Mouse (Mus musculus) naive thymus-derived CD4-positive, alpha-beta T cell, adult 5 months (primary cell): ENCODE measurements around the gene Nr1i2. TPM values are rescaled to one million over a fixed set of nuclear protein-coding genes. Genes with fewer than 3 reads are reported as not detected.

Experiments used
- polyA plus RNA-seq: library from polyadenylated mRNA; unstranded; fragments of 100-300 nt; shearing (Covaris generic); gene quantifications from one replicate; pipeline ENCODE4 v1.2.1, GENCODE M21; 2017

Gene Nr1i2
- not detected for polyA plus RNA-seq

GRCm38 (mm10) chr16:38294685-38295348, at the start of gene Nr1i2:
Gene Nr1i2, minus strand, starts transcription at chr16:38294824.

GRCm38 (mm10) chr16:38341396-38342324, 47.0 kb upstream of the Nr1i2 start, which contains the start of gene Maats1:
Gene Maats1, minus strand, starts transcription at chr16:38342143.

Other genes starting within 250 kb of the Nr1i2 start
- 93.3 TPM for gene Gsk3b, start 205.8 kb downstream of the Nr1i2 start, polyA plus RNA-seq
- gene Maats1, start 47.3 kb upstream of the Nr1i2 start, polyA plus RNA-seq = not detected
- 77.7 TPM for gene Cox17, start 52.2 kb upstream of the Nr1i2 start, polyA plus RNA-seq
- gene Gm21987, start 52.2 kb upstream of the Nr1i2 start, polyA plus RNA-seq = not detected
- not detected for gene Popdc2, start 67.4 kb upstream of the Nr1i2 start, polyA plus RNA-seq
- not detected for gene Pla1a, start 138.3 kb upstream of the Nr1i2 start, polyA plus RNA-seq
- 36.4 TPM for gene Adprh, start 157.9 kb upstream of the Nr1i2 start, polyA plus RNA-seq
- gene Cd80, start 160.7 kb upstream of the Nr1i2 start, polyA plus RNA-seq = 0.22 TPM
- 3.8 TPM for gene Timmdc1, start 227.8 kb upstream of the Nr1i2 start, polyA plus RNA-seq